Mouse (Mus musculus) embryonic facial prominence, embryonic 14.5 days (tissue): ENCODE measurements around the gene Olfr191. TPM values are rescaled to one million over a fixed set of nuclear protein-coding genes. Genes with fewer than 3 reads are reported as not detected.
"Not testable (repeated sequence)": the region's sequence is repeated elsewhere in the genome, so short reads cannot be mapped to it uniquely, and the experiment has no call there.

Experiments used
- ATAC-seq: fragments of 200-750 bp; cut with Nextera tagmentation; 2 replicates; pipeline ENCODE4 v1.8.0; 2017; ENCODE audit warnings: low read depth, moderate number of reproducible peaks, moderate TSS enrichment
- DNase-seq: peaks from one replicate; pipeline ENCODE4 v3.0.0-alpha.2; 2015; ENCODE audit warnings: low spot score
- H3K27ac ChIP-seq: fragments of 300-500 bp; sonication (generic); replicated peaks from 2 replicates; pipeline ENCODE4 v1.5.1; 2014; ENCODE audit warnings: low read depth, mild to moderate bottlenecking, low read length, moderate library complexity
- H3K27me3 ChIP-seq: fragments of 300-500 bp; sonication (generic); replicated peaks from 2 replicates; pipeline ENCODE4 v1.6.1; 2014; ENCODE audit warnings: low read length; ENCODE audit not compliant: control insufficient read depth, insufficient read depth
- H3K36me3 ChIP-seq: fragments of 300-500 bp; sonication (generic); 2 replicates; pipeline ENCODE4 v1.6.1; 2014; ENCODE audit warnings: low read length, mixed read lengths; ENCODE audit not compliant: control insufficient read depth, insufficient read depth
- H3K4me1 ChIP-seq: fragments of 300-500 bp; sonication (generic); 2 replicates; pipeline ENCODE4 v1.6.1; 2014; ENCODE audit warnings: antibody characterized with exemption, low read length; ENCODE audit not compliant: control insufficient read depth, insufficient read depth
- H3K4me2 ChIP-seq: fragments of 300-500 bp; sonication (generic); 2 replicates; pipeline ENCODE4 v1.6.1; 2014; ENCODE audit warnings: low read depth, mild to moderate bottlenecking, low read length, moderate library complexity, mixed read lengths
- H3K4me3 ChIP-seq: fragments of 300-500 bp; sonication (generic); 2 replicates; pipeline ENCODE4 v1.5.1; 2014; ENCODE audit warnings: low read depth, mild to moderate bottlenecking, low read length
- H3K9ac ChIP-seq: fragments of 300-500 bp; sonication (generic); 2 replicates; pipeline ENCODE4 v1.6.1; 2014; ENCODE audit warnings: low read depth, mild to moderate bottlenecking, low read length, moderate library complexity, mixed read lengths
- H3K9me3 ChIP-seq: fragments of 300-500 bp; sonication (generic); 2 replicates; pipeline ENCODE4 v1.6.1; 2016; ENCODE audit warnings: low read length; ENCODE audit not compliant: control insufficient read depth
- WGBS: fragments of 180-500 bp; shearing (Covaris S2); extraction: QIAGEN DNeasy Blood & Tissue Kit; methylation state at CpG from one replicate; pipeline ENCODE4 v1.1.7; 2014; 5-methylcytosine and 5-hydroxymethylcytosine counted together
- polyA plus RNA-seq: library from polyadenylated mRNA; unstranded; fragments of >200 nt; fragmentation: Nextera tagmentation; extraction: Ambion mirVana; gene quantifications from 2 replicates; pipeline ENCODE4 v1.2.1, GENCODE M21; 2014

Gene Olfr191
- polyA plus RNA-seq = not detected in 2 replicates

DNA sequence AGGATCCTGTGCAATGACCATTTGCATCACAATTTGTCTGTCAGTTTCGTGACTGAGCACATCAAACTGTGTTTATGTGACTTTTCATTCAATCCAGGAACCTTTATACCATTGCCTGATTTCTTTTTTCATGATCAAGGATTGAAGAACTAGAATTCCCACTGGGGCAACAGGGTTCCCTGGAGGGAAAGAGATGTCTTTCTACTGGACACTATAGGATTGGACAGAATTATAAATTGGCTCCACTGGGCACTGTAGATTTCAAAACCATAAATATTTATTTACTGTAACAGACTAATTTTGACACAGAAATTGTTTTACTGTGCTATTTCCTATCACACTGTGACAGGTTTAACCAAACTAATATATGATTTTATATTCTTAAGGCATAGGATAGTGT, at the start of gene Olfr191:
Gene Olfr191 (minus strand): TSS at position 101 of the 400 bp plus-strand sequence.
- H3K4me3 ChIP-seq, ATAC-seq, H3K4me2 ChIP-seq, H3K9me3 ChIP-seq, H3K4me1 ChIP-seq, H3K27me3 ChIP-seq, H3K36me3 ChIP-seq, DNase-seq, H3K27ac ChIP-seq, H3K9ac ChIP-seq: not testable (repeated sequence)
- 60% methylated on average over 1 of the region's 1 CpGs for WGBS

DNA sequence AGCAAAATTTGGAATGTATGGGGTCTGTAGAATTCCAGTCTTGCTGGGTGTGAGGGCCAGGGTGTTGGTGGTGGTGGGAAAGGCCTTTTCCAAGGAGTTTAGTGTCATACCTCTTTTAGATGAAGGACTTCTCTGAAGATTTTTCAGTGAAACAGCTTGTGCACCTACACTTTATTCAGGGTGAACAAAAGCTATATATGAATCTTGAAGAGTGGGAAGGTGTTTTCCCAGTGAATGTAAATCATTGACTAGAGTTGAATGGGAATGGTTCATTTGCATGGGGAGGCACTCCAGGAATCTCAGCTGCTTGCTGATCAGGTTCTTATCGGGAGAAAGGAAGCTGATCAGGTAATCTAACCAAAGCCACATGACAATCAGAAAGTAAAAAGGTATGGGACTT, 41.1 kb upstream of the Olfr191 start:
- no peaks in the 10 kb centered on the region for H3K4me1 ChIP-seq
- no peak overlapping the region for H3K4me2 ChIP-seq
- no peak overlapping the region for H3K4me3 ChIP-seq
- no peaks in the 10 kb centered on the region for H3K36me3 ChIP-seq
- ATAC-seq (no peak), DNase-seq (no peak)
- H3K9ac ChIP-seq = no peak overlapping the region
- 93% methylated on average over 1 of the region's 1 CpGs for WGBS
- no peaks in the 10 kb centered on the region for H3K9me3 ChIP-seq
- no peak overlapping the region for H3K27ac ChIP-seq
- no peaks in the 10 kb centered on the region for H3K27me3 ChIP-seq

DNA sequence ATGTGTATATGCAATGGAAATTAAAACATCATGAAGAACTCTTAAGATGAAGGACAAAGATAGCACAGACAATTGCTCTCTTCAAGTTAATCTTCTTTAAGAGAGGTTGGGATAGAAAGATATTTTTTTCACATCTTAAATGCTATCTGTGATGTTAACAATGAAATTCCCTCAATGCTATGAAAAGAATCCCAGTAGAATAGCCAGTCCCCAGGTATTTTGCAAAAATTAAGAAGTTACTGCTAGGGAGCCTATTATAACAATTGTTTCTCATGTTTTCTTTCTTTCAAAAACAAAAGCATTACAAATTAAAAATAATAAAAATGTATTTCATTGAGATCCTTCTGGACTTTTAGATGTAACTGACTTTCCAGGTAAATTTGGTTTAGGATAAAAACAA, 31.3 kb upstream of the Olfr191 start, which contains the start of gene Olfr194:
Gene Olfr194 (minus strand): TSS at position 101 of the 400 bp plus-strand sequence.
- Histone ChIP-seq H3K36me3 (no peaks in the 10 kb centered on the region), H3K9ac (no peak within 1 kb of the TSS), H3K4me3 (no peak within 1 kb of the TSS), H3K27me3 (no peaks in the 10 kb centered on the region), H3K27ac (no peak within 1 kb of the TSS), H3K9me3 (0 out of 2 replicates have a peak, but pooled peaks cover 2% of the 10 kb centered on the region), H3K4me1 (no peaks in the 10 kb centered on the region), H3K4me2 (no peak within 1 kb of the TSS)
- ATAC-seq (no peak), DNase-seq (no peak)

DNA sequence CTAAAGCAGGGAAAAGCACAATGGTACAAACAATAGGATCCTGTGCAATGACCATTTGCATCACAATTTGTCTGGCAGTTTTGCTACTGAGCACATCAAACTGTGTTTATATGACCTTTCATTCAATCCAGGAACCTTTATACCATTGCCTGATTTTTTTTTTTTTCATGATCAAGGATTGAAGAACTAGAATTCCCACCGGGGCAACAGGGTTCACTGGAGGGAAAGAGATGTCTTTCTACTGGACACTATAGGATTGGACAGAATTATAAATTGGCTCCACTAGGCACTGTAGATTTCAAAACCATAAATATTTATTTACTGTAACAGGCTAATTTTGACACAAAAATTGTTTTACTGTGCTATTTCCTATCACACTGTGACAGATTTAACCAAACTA, 22.2 kb upstream of the Olfr191 start, which contains the start of gene Olfr193:
Gene Olfr193 (minus strand): TSS at position 101 of the 400 bp plus-strand sequence.
- Histone ChIP-seq H3K27me3 (no peaks in the 10 kb centered on the region), H3K4me1 (no peaks in the 10 kb centered on the region)

DNA sequence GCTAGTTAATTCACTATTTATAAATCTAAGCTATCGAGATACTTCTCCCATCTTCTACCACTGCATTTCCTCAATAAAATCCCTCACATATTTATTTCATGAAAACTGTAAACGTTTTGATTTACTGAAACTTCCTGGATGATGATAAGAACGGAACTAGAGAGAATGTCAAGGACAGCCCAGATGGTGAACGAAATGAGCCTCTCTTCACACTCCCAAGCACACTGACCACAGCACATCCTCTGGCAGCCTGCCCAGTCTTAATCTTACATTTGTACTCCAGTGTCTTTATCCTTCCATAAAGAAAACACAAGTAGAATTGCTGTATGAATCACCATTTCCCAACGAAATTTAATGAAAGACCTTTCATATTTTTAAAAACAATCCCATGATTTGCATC, 18.9 kb upstream of the Olfr191 start:
- H3K27me3 ChIP-seq, H3K4me1 ChIP-seq, H3K9me3 ChIP-seq, DNase-seq, H3K27ac ChIP-seq, H3K4me3 ChIP-seq, H3K4me2 ChIP-seq, ATAC-seq, H3K9ac ChIP-seq, H3K36me3 ChIP-seq: not testable (repeated sequence)
- WGBS = 62% methylated on average over 5 of the region's 5 CpGs

More for the DNA sequence above, 22.2 kb upstream of the Olfr191 start, which contains the start of gene Olfr193:
- Histone ChIP-seq H3K4me2 (no peak within 1 kb of the TSS), H3K4me3 (no peak within 1 kb of the TSS), H3K9ac (no peak within 1 kb of the TSS), H3K36me3 (no peaks in the 10 kb centered on the region), H3K9me3 (0 out of 2 replicates have a peak, but pooled peaks cover under 1% of the 10 kb centered on the region), H3K27ac (no peak within 1 kb of the TSS)
- ATAC-seq (no peak), DNase-seq (no peak)
- WGBS = 88% methylated on average over 1 of the region's 1 CpGs

DNA sequence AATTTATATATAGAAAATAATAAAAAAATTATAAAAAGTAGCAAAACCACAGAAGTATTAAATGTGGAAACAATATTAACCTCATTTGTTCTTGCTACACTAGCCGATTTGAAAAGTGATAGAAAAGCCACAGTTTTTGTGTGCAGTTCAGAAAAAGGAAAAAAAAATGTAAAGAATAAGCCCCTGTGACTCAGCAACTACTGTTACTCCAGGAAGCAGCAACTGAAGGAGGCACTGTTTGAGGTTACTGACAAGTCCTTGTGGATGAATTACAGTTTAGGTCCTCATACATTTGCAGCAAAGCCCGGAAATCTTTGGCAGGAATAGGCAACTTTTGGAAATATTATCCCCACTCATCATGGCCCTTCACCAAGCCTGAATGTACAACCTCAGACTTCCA, 15.7 kb upstream of the Olfr191 start:
- no peaks in the 10 kb centered on the region for H3K9me3 ChIP-seq
- no peaks in the 10 kb centered on the region for H3K36me3 ChIP-seq
- ATAC-seq = no peak
- no peak overlapping the region for H3K4me2 ChIP-seq
- no peak for DNase-seq
- H3K9ac ChIP-seq = no peak overlapping the region
- WGBS = 83% methylated on average over 2 of the region's 2 CpGs
- H3K4me1 ChIP-seq = no peaks in the 10 kb centered on the region
- H3K27ac ChIP-seq = no peak overlapping the region
- no peak overlapping the region for H3K4me3 ChIP-seq
- H3K27me3 ChIP-seq = no peaks in the 10 kb centered on the region

DNA sequence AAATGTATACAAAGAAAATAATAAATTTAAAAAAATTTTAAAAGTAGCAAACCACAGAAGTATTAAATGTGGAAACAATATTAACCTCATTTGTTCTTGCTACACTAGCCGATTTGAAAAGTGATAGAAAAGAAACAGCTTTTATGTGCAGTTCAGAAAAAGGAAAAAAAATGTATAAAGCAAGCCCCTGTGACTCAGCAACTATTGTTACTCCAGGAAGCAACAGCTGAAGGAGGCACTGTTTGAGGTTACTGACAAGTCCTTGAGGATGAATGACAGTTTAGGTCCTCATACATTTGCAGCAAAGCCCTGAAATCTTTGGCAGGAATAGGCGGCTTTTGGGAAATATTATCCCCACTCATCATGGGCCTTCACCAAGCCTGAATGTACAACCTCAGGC, 8.5 kb downstream of the Olfr191 start:
- H3K4me1 ChIP-seq, ATAC-seq, H3K9ac ChIP-seq, H3K27me3 ChIP-seq, H3K4me2 ChIP-seq, H3K36me3 ChIP-seq, H3K9me3 ChIP-seq, H3K27ac ChIP-seq, DNase-seq, H3K4me3 ChIP-seq: not testable (repeated sequence)
- WGBS = 78% methylated on average over 2 of the region's 2 CpGs

DNA sequence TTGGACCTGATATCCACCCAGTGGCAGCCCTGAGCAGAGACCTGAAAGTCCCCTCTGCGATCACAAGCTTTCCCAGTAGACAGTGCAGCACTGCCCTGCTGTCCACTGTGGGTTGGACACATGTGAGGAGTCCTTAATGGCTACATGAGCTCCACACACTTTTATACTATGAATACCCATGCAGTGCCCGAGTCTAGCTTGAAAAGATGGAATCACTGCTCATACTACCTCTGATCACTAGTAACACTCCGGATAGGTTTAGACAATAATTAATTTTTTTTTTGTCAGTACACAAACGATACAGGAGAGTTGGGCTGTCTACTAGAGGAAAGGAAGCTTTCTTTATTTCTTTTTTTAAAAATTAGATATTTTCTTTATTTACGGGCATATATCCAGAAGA, 11.7 kb downstream of the Olfr191 start, which contains the start of gene Olfr190:
Gene Olfr190 (minus strand): TSS at position 101 of the 400 bp plus-strand sequence.
- H3K9me3 ChIP-seq = no peaks in the 10 kb centered on the region
- no peaks in the 10 kb centered on the region for H3K4me1 ChIP-seq
- H3K27ac ChIP-seq = no peak within 1 kb of the TSS
- 88% methylated on average over 5 of the region's 5 CpGs for WGBS
- H3K27me3 ChIP-seq = no peaks in the 10 kb centered on the region
- no peak within 1 kb of the TSS for H3K4me2 ChIP-seq
- H3K4me3 ChIP-seq = no peak within 1 kb of the TSS
- no peak within 1 kb of the TSS for H3K9ac ChIP-seq
- H3K36me3 ChIP-seq = no peaks in the 10 kb centered on the region
- ATAC-seq (no peak), DNase-seq (no peak)

DNA sequence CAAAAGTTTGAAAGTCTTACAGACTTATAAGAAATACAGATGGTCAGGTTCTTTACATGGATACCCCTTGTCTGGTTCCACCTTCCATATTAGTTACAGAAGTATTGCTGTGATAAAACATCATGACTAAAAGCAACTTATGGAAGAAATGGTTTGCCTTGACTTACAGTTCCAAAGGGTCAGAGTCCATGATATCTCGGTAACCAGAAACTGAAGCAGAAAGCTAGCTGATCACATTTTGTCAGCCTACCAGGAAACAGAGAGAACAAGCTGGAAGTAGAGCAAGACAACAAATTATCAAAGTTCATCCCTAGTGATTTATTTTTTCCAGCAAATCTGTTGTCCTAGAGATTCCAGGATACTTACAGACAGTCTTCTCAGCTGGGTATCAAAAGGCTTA, 16.1 kb downstream of the Olfr191 start:
- Histone ChIP-seq H3K9me3 (no peaks in the 10 kb centered on the region), H3K4me1 (no peaks in the 10 kb centered on the region), H3K4me2 (no peak overlapping the region), H3K36me3 (no peaks in the 10 kb centered on the region), H3K27me3 (no peaks in the 10 kb centered on the region), H3K4me3 (no peak overlapping the region), H3K9ac (no peak overlapping the region), H3K27ac (no peak overlapping the region)
- WGBS = 75% methylated on average over 1 of the region's 1 CpGs
- DNase-seq (no peak), ATAC-seq (no peak)
